In the genomic region with DNA sequence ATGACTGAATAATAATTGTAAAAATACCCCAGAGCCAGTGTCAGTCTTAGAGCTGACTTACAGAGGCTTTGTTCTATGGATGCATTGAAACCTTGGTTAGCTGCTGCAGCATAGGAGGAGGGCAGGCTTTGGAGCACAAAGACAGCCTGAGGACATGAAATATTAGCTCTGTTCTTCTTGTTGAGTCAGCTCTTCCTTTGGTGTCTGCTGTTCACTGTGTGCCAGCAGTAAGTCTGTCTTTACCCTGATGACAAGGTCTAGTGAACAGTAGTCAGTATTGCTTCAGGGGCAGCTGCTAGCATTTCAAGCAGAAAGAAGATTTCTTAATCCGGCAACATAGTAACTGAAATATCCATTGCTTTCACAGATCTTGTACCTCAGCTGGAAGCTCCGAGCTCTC, we compare ENCODE assay signal across 16 mouse cellular contexts. TPM values are rescaled to one million over a fixed set of nuclear protein-coding genes. Genes with fewer than 3 reads are reported as not detected.
"Had no signal": no experiment of that assay in that cellular context is flagged by ENCODE, and none has a peak within 500 bp of the region (broad histone marks: within the 10 kb centered on the region; RNA-seq: fewer than 3 reads in every experiment).

No protein-coding gene starts in this region.

- H3K9ac ChIP-seq: liver, embryonic 15.5 days; stomach, embryonic 15.5 days had no signal

- H3K4me2 ChIP-seq: liver, embryonic 11.5 days; liver, embryonic 15.5 days; midbrain, embryonic 11.5 days; stomach, embryonic 15.5 days had no signal

- H3K4me1 ChIP-seq: limb, embryonic 10.5 days; liver, embryonic 15.5 days; stomach, embryonic 15.5 days had no signal

- H3K27me3 ChIP-seq: liver, embryonic 15.5 days; megakaryocyte, embryonic 14.5 days; stomach, embryonic 15.5 days had no signal

- H3K9me3 ChIP-seq: limb, embryonic 10.5 days; liver, embryonic 15.5 days; megakaryocyte, embryonic 14.5 days; stomach, embryonic 15.5 days had no signal

- H3K27ac ChIP-seq: left cerebral cortex, adult 2 months; limb, embryonic 10.5 days; liver, embryonic 15.5 days; macrophage; stomach, embryonic 15.5 days had no signal

- DNase-seq: lung, adult 2 months; right cerebral cortex, postnatal 14 days; thymus, adult 2 months; thymus, postnatal 36 days had no signal

- ATAC-seq: midbrain, embryonic 16.5 days had no signal

- H3K4me3 ChIP-seq: left cerebral cortex, adult 2 months; limb, embryonic 10.5 days; liver, embryonic 15.5 days; megakaryocyte, embryonic 14.5 days; stomach, embryonic 15.5 days had no signal

RNA-seq across cellular contexts. Expression of gene Cfap100, which starts 47.1 kb away (rescaled TPM):
- polyA plus RNA-seq: liver, embryonic 15.5 days; macrophage; spleen, adult 2 months had no signal

RNA-seq across cellular contexts. Expression of gene Uroc1, which starts 48.4 kb away (rescaled TPM):
- polyA plus RNA-seq: macrophage; midbrain, embryonic 11.5 days; midbrain, embryonic 16.5 days; neural tube, embryonic 14.5 days; testis, adult 2 months had no signal

RNA-seq across cellular contexts. Expression of gene Chst13, which starts 56.5 kb away (rescaled TPM):
- polyA plus RNA-seq: limb, embryonic 10.5 days; macrophage; midbrain, embryonic 11.5 days had no signal
